Mouse (Mus musculus) Muller cell, postnatal 12 days (primary cell): ENCODE data around the gene Bckdk.
"Not testable (repeated sequence)": the region's sequence is repeated elsewhere in the genome, so short reads cannot be mapped to it uniquely, and the experiment has no call there.

Experiments used
- DNase-seq: peaks from one replicate; pipeline ENCODE4 v3.0.0-alpha.2; 2015; ENCODE audit errors: inconsistent ontology term

Gene Bckdk

DNA sequence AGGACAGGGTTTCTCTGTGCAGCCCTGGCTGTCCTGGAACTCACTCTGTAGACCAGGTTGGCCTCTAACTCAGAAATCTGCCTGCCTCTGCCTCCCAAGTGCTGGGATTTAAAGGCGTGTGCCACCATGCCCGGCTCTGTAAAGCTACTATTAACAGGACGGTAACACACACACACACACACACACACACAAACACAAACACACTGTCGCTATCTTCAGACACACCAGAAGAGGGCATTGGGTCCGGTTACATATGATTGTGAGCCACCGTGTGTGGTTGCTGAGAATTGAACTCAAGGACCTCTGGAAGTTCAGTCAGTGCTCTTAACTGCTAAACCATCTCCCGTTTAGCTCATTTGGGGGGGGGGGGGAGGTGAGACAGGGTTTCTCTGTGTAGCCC is 8.0 kb upstream of the Bckdk start:
- not testable (repeated sequence) for DNase-seq

DNA sequence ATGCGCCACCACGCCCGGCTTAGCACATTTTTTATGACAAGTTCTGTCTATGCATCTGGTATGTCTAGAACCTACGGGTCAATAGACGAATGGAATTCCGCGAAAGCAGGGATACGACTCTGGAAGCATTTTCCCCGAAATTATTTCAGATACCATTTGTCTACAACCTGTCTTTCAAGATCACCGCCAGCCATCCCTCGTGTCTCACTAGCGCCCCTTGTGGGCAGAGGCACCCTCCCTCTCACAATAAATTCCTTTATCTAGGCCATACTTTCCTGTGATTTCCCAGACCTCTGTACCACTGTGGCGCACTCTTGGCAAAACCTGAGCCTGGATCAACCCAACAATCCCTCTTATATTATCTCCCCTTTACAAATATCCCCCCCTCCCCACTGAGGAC is 7.5 kb upstream of the Bckdk start:
- peak; percentile 40 for DNase-seq

DNA sequence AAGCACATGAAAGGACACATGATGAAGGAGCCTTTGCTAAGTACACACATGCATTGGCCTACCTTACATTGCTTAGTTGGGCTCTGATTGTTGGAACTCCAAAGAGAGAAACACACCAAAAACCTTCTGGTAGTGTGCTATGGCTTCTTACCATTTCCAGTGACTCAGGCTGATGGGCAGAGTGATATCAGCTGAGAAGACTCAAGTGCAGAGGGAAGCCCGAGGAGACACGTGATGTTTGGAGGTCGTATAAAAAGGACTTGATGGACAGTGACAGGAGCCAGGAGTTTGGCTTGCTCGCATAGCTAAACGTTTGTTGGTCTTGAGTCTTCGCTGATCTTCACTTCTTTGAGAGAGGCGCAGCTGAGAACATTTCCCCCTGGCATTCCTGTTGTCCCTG is 6.3 kb upstream of the Bckdk start:
- DNase-seq = no peak

DNA sequence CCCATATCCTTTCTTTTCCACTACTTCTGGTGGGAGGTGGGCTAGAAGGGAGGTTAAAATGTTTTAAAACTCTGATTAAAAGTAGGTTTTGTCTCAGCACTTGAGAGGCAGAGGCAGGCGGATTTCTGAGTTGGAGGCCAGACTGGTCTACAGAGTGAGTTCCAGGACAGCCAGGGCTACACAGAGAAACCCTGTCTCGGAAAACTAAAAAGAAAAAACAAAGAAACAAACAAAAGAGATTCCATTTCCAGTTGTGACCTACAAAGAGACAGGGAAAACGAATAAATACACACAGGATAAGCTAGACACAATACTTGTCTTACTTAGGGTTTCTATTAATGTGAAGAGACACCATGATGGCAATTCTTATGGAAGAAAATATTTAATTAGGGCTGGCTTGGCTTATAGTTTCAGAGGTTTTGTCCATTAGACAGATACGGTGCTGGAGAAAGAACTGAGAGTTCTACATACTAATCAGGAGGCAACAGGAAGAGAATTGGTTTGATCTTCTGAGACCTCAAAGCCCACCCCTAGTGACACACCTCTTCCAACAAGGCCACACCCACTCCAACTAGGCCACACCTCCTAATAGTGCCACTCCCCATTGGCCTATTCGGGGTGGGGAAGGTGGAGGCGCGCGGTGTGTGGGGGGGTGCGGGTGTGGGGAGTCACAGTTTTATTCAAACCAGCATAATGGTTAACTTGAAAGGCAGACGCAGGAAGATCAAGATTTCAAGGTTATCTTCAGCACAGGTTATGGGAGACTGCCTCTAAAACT is 5.5 kb upstream of the Bckdk start:
- DNase-seq = no peak

DNA sequence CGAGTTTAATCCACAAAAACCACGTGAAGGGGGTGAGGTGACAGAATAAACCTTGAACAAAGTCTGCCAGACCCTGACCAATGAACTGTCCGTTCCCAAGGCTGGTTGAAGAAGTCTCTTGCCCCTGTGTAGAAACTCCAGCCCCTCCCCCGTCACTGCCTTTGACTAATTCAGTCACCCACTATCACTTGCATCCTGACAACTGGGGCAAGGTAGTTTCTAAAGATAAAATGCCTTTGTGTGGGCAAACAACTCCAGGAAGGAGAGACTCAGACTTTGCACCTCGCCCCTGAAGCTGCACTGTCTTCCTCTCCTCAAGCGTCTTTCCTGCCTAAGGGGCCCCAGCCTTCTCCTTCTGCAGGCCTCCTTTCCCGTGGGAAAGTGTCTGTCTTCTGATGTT is 3.9 kb upstream of the Bckdk start:
- DNase-seq = no peak

DNA sequence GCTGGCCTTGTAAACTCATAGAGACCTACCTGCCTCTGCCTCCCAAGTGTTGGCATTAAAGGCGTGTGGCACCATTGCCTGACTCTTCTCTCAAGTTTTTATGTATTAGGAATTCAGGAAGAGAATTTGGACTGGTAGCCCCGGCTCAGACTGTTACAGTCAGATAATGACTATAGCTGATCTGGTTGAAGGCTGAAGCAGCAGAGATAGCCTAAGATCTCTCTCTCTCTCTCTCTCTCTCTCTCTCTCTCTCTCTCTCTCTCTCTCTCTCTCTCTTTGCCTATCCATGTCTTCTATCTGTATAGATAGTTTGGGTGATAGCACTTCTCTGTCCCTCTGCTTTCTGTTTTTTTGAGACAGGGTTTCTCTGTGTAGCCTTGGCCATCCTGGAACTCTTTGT is 2.1 kb upstream of the Bckdk start:
- no peak for DNase-seq

DNA sequence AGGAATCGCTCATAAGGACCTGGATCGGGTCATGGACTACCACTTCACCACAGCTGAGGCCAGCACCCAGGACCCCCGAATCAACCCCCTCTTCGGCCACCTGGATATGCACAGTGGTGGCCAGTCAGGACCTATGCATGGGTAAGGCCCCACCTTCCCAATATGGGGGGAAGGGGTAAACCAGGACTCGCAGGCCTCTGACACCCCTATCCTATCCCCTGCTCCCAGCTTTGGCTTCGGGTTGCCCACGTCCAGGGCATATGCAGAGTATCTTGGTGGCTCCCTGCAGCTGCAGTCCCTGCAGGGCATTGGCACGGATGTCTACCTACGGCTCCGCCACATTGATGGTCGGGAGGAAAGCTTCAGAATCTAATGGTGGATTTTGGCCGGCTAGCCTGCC is 4.1 kb downstream of the Bckdk start:
- no peak for DNase-seq

DNA sequence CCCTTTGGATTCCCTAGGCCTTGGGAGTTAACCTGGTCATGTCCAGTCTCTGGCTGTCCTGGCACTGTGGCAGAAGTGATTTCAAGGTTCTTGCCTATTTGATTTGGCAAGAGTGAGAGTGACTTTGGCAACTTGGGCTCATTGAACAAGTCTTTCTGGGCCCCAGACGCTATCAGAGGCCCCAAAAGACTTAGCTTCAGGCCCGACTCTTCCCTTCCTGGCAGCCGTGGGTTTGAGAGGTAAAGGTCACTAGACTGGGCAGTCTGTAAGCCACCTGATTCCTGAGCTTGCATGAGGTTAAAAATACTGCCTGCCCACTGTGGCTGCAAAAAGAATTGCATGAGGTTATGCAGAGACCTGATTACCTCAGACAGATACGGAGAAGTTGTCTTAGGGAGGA is 4.8 kb downstream of the Bckdk start:
- DNase-seq = no peak

DNA sequence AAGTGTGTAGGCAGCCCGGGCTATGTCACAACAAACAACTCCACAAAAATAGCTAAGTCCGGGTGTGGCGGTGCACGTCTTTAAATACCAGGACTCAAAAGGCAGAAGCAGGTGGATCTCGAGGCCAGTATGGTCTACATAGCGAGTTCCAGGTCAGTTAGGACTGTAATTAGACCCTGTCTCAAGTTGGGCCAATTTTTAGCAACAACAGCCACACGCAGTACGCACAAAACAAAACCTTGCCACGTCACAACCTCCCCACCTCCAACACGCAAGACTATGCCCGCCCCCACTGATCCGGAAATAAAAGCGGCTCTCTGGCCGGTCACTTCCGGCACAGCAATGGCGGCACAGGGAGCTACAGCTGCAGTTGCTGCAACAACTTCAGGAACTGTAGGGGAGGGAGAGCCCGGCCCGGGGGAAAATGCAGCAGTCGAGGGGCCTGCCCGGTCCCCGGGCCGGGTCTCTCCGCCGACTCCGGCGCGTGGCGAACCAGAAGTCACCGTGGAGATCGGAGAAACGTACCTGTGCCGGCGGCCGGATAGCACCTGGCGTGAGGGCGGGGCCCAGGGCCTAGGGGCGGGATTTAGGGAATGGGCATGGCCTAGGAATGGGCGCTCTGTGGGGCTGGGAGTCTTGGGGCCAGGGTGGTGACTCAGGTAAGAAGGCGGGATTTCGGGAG is 8.4 kb downstream of the Bckdk start, which contains the start of gene Kat8:
Gene Kat8 (plus strand): TSS at position 327 of the 682 bp plus-strand sequence.
- DNase-seq = peak; percentile 89

DNA sequence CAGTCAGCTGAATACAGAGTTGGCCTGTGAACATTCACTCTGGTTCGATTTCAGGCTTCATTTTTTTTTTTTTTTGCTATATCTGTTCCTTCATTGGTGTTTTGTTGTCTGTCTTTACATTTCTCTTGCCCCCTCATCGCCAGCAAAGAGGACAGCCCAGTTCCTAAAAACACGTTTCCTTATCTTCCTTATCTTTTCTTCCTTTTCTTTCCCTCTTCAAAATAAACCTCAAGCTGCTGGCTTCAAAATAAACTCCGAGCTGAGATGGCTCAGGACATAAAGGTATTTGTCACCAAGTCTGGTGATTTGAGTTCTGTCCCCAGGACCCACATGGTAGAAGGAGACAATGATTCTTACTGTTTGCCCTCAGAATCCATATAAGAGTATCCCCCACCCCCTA is 9.1 kb downstream of the Bckdk start:
- DNase-seq = no peak

DNA sequence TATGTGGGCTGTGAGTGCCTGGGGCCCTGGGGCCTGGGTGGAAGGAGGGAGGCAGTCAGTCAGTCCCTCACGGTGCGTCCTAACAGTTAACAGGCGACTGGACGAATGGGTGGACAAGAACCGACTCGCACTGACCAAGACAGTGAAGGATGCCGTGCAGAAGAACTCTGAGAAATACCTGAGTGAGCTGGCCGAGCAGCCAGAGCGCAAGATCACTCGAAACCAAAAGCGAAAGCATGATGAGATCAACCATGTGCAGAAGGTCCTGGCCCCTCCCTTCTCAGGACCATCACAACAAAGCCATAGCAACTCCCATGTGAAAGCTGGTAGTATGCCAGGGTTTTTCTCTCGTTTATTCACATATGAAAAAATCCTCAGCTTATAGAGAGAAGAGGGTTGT is 11.4 kb downstream of the Bckdk start:
- no peak for DNase-seq

DNA sequence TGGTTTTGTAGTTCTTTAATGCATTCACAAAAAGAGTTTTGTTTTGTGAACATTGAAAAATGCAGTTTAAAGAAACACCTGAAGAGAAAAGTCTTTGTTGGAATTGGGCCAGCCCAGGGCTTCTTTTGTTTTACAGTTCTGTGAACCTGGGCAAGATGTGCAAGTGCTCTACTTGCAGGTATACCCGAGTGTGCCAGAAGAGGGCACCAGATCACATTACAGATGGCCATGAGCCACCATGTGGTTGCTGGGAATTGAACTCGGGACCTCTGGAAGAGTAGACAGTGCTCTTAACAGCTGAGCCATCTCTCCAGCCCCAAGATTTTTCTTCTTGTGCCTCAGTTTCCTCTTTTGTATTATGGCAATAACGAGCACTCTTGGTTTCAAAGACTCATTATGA is 14.3 kb downstream of the Bckdk start:
- no peak for DNase-seq

DNA sequence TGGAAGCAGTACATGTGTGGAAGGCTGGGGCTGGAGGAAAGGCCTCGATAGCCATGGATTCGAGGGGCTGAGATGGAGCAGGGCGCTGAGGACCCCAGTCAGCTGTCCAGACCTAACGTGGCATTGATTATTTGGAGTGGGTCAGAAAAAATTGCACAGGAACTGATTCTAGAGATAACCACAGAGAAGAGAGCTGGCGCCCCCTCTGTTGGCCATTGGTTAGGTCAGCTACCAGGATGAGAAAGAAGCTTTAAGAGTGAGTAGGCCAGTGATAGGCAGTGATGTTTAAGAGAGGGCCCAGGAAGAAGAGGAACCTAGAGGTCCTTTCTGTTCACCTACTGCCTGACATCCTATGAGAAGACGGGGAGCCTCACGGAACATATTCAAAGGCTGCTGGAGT is 15.4 kb downstream of the Bckdk start:
- DNase-seq = no peak

DNA sequence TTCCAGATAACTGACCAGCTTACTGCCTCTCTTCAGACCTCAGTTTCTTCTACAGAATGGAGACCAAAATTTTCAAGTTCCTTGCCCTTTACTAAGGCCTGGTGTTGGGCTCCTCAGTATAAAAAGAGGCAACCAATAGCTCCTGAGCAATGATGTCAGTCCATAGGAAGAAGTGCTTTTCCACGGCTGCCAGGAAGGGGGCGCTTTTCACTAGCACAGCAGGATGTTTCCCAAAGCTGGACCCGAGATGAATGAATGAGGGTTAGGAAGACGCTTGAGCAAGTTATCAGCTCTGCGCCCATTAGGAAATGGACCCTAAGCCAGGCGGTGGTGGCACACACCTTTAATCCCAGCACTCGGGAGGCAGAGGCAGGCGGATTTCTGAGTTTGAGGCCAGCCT is 17.6 kb downstream of the Bckdk start:
- no peak for DNase-seq

DNA sequence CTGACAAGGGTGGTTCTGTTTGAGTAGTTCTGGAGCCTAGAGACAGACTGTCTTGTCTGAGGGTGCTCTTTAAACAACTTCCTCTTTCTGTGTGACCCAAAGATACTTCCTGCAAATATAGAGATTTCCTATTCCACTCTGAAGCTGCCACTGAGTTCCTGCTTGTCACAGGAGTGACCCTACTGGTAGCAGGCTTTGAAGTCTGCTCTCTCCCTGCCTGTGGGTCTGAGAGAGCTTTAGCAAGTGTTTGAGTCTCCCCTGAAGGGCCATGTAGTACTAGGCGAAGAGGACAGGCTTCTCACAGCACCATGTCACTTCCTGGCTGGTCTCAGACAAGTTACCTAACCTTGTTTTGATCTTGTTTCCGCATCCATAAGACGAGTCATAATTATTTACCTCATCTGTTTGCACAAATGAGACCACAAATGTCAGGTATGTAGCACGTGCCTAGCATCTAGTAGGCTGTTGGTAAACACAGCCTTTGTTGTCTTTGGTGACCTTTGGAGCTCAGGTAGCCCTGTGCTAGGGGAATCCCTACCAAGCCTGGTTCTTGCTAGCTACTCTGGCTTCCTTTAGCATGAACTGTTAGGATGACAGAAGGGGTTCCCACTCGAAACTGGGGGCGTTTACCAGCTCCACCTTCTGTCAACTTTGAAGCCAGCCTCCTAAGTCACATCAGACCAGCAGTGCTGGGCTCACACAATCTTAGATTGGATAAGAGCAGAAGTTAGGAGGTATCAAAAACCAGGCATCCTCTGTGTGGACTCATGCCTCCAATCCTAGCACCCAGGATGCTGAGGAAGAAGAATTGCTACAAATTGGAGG is 18.8 kb downstream of the Bckdk start:
- DNase-seq = no peak

DNA sequence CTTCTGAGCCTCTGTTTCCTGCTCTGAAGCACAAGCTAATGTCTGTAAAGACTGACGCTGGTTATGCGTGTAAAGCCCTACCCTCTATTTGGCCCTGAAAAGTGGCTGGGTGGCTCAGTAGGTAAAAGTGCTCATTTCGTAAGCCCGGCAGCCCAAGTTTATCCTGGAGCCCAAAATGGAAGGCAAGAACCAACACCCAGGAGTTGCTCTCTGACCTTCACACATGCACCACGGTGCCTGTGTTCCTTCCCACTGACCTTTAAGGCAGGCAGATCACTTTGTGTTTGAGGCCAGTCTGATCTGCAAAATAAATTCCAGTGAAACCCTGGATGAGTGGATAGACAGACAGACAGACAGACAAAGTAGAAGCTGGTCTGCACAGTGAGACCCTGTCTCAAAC is 19.8 kb downstream of the Bckdk start:
- DNase-seq = no peak

DNA sequence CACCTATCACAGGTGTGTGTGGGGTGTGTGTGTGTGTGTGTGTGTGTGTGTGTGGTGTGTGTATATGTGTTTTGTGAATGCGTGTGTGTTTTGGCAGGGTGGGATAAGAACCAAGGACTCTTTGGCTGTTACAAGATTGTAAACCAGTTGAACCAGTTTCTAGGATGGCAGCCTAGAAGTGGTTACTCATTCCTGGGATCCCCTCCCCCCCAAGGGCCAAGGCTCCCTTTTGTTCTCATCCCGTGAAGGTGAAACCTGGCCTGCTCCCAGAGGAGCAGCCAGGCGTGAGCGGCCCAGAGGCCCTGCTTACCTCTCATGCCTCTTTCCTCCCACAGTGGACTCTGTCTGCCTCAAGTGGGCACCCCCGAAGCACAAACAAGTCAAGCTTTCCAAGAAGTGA is 21.4 kb downstream of the Bckdk start:
- DNase-seq = no peak

DNA sequence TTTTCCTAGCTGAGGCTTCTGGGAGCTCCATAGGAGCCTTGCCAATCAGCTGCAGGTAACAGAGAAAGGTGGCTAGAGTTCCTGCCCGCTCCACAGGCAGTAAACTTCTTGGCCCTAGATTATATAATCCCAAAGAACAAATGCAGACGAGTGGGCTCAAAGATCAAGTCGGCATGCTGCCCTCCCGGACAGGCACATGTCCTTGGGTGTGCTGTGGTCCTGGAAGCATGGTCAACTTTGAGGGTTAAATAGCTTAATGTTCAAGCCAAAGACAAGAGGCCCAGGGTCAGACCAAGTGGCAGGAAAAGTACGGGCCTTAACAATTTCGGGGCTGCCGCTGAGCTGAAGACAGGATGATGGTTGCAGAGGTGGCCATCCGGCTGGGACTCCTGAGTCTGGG is 22.2 kb downstream of the Bckdk start:
- no peak for DNase-seq

DNA sequence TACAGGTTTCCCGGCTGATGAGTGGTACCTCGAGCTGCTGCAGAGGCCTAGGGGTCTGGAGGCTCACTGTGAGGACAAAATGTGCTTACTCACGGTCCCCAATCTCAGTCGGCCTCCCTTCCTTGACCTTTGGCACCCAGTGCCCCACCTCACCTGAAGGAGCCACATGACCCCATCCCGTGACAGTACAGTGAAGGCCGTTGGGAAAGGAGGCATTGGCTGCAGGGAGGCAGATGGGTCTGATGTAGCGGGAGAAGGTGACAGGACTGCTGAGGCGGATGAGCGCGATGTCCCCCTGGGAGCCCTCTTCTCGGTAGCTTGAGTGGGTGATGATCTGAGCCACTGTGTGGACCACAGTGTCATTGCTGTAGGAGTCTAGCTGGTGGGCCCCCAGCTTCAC is 23.0 kb downstream of the Bckdk start:
- no peak for DNase-seq

DNA sequence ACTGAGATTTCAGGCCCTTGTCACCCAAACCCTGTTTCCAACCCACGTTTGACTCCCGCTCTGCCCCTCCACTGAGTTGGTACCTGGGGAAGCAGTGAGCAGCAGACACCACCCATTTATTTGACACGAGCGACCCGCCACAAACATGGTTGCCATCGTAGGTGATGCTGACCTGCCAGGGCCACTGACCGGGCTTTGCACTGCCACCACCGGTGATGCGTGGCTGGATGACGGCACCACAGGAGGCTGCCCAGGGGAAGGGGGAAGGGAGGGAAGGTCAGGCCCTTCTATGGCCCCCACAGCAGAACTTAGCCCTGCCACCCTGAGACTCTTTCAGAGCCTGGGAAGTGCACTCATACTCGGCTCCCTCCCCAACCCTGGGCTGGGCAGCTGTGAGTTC is 23.8 kb downstream of the Bckdk start:
- DNase-seq = no peak

DNA sequence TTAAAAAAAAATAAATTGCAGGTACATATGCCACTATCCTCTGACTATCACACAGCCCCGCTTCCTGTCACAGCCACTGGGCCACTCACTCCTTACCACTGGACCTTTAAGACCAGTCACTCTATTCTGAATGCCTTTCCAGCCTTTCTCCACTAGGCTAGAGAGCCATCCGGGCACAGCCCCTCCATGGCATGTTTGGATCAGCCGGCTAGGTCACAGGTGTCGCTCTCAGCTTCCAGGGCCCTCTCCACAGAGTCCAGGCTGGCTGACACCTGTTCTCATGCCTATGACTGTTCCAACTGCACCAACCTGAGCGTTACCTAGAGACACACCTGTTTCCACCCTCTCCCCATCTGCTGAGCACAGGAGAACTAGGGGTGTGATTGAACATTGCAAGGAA is 24.7 kb downstream of the Bckdk start:
- no peak for DNase-seq

DNA sequence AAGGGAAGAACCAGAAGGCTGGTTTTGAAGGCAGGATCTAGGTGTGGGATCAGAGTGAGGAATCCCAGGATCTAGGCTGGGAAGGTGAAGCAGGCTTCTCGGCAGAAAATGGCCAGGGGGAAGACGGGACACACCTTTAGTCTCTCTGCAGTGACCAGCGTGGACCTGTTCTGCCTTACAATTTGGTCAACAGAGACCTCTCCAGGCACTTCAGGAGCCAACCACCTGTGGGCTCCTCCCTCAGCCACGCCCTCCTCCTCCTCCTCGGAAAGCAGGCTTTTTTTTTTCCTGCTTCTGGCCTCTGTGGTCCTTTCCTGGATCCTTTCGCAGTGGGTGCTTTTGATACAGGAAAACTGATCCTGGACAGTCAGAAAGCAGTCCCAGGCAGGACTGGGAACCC is 26.0 kb downstream of the Bckdk start, which contains the start of gene Prss8:
Gene Prss8 (minus strand): TSS at position 182 of the 400 bp plus-strand sequence.
- no peak for DNase-seq

DNA sequence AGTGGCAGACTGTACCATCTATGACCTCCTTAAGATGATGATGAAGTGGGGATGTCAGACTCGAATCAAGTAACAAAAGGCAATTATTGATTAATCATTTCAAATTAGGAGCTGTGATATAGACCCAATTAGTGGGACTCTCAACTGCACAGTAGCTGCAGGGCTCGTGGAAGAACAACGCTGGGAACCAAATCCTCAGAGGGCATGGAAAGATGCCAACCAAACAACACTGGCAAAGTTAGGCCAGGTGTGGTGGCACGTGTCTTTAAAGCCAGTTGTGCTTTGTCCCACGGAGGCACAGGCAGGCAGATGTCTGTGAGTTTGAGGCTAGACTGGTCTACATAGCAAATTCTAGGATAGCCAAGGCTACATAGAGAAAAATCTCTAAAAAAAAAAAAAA is 26.8 kb downstream of the Bckdk start:
- no peak for DNase-seq
